Mouse (Mus musculus) natural killer cell, adult 2 months (primary cell): ENCODE data around the gene Selplg.

Source experiments
- DNase-seq, 2 experiments: peaks; one replicate each; pipeline ENCODE4 v3.0.0; 2022; ENCODE audit warnings: low spot score in 2 of 2

The Selplg gene

DNA sequence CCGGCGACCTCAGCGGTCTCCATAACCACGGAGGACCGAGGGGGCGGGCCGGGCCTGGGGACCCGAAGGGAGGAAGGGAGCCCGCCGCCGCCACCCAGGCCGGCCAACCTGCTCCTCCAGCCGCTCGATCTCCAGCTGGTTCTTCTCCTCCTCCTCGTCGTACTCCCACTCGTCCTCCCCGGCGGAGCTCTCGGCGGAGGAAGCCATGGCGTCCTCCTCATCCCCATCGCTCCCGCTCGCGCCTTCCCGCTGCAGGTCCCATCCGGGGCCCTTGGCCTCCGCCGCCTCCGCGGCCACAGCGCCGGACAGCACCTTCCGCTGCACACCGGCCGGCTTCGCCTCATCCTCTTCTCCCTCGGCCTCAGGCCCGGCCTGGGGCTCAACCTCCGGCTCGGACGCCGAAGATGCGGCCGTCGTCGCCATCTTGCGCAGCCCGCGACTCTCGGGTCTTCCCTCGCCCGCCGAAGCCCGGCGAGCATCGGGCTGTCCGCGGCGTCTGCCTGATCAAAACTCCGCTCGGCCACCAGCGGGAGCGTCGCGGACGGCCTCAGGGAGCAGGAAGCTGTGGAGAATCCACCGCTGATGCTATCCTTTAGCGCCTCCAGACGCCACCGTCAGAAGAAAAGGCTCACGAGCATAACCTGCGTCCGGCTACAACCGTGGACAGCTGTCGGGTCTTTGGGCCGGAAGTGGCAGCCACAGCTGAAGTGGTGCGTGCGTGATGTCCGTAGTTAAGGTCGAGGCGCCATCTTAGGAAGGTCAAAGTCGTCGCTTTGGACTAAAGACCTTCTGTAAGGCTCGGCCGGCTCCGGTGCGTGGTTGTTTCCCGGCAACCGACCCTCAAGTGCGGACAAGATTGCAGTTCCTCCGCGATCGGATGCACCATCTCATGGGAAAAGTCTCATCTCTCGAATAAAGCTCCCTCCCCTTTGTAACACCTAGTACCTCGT lies 61.0 kb downstream of the Selplg start:
- peak; percentile 89 to 91 for DNase-seq

DNA sequence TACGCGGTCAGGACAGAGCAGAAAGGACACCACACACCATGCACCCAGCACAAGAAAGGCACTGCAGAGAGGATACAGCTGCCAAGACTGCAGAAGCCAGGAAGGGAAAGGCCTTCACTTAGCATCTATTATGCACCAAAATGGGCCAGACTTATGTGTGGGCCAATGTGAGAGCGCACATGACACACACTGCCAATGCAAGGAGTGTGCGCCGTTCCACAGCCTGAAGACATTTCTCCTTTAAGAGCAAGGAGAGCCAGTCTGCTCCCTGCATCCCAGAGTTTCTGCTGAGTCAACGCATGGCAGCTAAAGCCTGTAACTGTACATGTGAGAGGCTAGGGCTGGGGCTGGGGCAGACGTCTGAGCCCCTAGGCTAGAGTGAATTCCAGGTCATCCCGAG lies 63.6 kb downstream of the Selplg start:
- DNase-seq, result no peak
